Mouse (Mus musculus) kidney, adult 9 months (tissue): ENCODE data around the gene Arap2.
"Not testable (repeated sequence)": the region's sequence is repeated elsewhere in the genome, so short reads cannot be mapped to it uniquely, and the experiment has no call there.

Source experiments
- DNase-seq: peaks from one replicate; pipeline ENCODE4 v3.0.0; 2022

Arap2 gene

GRCm38 (mm10) chr5:62739451-62740415 is 26.2 kb downstream of the Arap2 start:
- DNase-seq: no peak

GRCm38 (mm10) chr5:62730573-62730972 is 35.4 kb downstream of the Arap2 start:
- not testable (repeated sequence) for DNase-seq

GRCm38 (mm10) chr5:62725551-62725950 is 40.4 kb downstream of the Arap2 start:
- DNase-seq: peak; percentile 85

DNA sequence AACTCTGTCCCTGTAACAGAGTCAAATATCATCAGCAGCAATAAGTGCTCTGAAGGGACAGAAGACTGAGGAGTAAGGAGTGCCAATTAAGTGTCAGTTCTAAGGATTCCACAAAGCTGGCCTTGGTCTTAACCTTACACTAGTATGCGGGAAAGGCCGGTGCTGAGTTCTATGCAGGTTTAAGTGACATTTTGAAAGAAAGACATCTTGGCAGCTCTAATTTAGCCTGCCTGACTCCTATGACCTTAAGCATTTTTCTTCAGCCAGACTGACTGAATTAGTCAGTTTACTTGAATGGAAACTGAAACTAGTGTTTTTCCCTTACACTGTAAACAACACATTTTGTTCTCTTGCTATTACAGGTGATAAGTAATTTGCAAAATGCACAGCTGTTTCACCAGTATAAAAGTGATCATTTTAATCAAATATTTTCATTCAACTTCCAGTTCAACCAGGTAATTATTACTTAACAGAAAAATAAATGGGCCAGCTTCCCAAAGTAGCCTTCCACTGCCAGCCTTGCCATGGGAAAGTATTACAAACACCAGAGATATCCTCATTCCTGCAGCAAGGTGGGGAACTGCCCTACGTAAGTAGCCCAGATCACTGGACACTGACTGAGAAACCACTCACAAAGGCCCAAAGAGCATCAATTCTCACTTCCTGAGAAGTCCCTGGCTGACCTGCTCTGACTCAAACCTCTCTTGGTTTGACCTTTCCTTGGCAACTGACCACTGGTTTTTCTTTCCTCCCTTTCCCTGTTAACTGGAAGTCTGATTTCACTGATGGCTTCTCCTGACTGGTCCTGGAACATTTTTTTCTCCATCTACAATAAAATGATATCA is 42.5 kb downstream of the Arap2 start:
- DNase-seq: peak; percentile 31

GRCm38 (mm10) chr5:62716468-62716867 is 49.5 kb downstream of the Arap2 start:
- no peak for DNase-seq

DNA sequence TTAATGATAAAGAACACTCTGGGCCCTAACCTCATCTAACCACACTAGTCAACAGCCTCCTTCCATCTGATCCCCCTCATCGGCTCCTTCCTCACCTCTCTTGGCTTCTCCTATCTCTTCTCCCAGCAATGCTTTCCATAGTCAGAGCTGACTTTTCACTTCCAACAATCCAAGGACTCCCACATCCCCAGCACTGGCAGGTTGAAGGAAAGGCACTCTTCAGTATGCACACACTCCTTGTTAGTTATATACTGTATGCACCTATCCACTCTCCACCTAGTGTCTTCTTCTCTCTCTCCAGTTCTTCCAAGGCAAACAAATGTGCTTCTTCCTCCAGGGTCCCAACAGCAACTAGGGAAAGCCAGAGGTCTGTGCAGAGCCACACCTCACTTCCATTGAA is 50.0 kb downstream of the Arap2 start:
- no peak for DNase-seq

- DNase-seq: no peak
Observed at GRCm38 (mm10) chr5:62715436-62715835, 50.5 kb downstream of the Arap2 start.

GRCm38 (mm10) chr5:62710955-62711354 is 55.0 kb downstream of the Arap2 start:
- DNase-seq: no peak

- peak; percentile 24 for DNase-seq
Observed at GRCm38 (mm10) chr5:62706900-62707299, 59.1 kb downstream of the Arap2 start.

- no peak for DNase-seq
Observed at GRCm38 (mm10) chr5:62689965-62690364, 76.0 kb downstream of the Arap2 start.

DNA sequence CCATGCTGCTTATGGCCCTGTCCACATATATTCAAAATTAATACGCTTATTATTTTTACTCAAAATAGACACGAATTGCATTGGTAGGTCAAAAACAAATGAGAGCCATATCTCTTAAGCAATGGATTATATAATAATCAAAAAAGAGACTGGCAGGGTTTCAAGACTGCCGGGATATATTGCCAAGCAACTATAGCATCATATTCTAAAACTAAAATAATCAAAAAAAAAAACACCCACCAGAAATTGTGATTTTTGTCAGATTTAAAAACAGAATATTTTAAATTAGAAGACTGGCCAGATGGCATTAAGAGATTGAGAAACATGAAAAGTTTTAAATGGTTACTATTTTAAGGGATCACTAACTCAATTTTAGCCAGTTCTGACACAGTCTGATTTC is 82.2 kb downstream of the Arap2 start:
- no peak for DNase-seq

- no peak for DNase-seq
Observed at GRCm38 (mm10) chr5:62683207-62683606, 82.8 kb downstream of the Arap2 start.

- no peak for DNase-seq
Observed at GRCm38 (mm10) chr5:62677390-62677789, 88.6 kb downstream of the Arap2 start.

GRCm38 (mm10) chr5:62672736-62673436 is 93.1 kb downstream of the Arap2 start:
- no peak for DNase-seq

DNA sequence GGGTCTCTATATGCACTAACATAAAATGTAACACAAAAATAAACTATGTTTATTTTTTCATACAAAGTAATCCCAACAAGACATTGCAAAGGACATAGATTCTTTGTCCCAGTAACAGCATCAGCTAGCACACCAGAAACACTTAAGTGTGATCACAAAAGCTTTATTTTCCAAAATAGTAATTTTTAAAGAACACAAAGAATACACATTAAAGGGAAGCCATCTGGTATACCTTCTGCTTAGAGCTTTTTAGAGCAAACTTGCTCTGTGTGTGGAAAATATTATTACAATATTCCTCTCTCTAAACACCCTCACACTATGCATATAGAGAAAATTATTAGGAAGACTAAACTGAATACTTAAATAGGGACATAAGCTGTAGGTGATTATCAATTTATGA is 100.6 kb downstream of the Arap2 start:
- no peak for DNase-seq

- no peak for DNase-seq
Observed at GRCm38 (mm10) chr5:62664847-62665246, 101.1 kb downstream of the Arap2 start.

DNA sequence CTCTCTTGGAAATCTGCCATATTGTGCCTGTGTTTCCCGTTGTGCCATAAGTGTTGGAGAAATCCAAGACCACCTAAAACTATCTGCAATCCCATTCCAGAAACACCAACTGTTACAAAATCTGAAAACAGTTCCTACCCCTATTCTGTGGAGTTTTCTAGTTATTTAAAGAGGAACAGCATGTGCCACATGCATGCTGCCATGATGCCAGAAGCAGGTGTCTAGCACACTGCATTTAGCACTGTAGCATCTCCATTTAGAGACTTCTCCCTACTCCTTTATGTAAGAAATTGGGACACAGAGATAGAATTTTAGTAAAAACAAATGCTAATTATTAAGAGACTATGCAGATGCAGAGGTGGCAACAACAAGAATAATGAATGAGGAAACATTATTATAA is 102.8 kb downstream of the Arap2 start:
- DNase-seq: no peak

GRCm38 (mm10) chr5:62653924-62654323 is 112.0 kb downstream of the Arap2 start:
- no peak for DNase-seq

DNA sequence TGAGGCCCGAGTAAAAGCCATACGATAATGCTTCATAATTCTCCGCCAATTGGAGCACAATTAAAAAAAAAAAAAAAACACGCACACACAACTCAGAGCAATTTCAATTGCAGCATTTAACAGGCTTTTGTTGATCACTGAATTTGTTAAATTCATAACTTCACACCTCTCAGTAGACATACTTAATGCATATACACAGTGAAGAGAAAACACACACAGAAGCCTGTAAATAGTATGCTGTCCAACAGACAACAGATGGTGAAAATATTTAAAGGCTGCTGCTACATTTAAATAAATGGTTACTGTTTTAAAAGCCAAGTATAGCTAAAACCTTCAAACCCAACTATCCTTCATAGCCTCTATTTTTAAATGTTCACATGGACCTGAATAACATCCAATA is 123.6 kb downstream of the Arap2 start:
- no peak for DNase-seq

DNA sequence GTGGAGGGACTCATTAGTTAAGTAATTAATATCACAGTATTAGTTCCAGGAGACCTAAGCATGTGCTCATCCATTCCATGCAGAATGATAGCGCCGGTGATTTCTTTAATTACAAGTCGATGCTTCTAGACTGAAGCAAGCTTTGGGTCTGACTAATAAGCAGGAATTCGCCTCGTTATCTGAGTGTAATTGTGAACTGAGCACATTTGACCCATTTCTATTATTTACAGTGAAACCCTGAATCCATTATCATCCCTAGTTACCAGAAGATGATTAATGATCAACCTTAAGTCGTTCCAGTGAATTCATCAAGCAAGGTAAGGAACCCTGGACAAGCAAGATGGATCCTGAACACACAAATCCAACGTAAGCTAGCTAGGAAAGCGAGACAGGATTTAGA is 125.5 kb downstream of the Arap2 start:
- peak; percentile 15 for DNase-seq

GRCm38 (mm10) chr5:62636341-62636740 is 129.6 kb downstream of the Arap2 start:
- no peak for DNase-seq

- DNase-seq: no peak
Observed at GRCm38 (mm10) chr5:62628901-62629300, 137.1 kb downstream of the Arap2 start.

DNA sequence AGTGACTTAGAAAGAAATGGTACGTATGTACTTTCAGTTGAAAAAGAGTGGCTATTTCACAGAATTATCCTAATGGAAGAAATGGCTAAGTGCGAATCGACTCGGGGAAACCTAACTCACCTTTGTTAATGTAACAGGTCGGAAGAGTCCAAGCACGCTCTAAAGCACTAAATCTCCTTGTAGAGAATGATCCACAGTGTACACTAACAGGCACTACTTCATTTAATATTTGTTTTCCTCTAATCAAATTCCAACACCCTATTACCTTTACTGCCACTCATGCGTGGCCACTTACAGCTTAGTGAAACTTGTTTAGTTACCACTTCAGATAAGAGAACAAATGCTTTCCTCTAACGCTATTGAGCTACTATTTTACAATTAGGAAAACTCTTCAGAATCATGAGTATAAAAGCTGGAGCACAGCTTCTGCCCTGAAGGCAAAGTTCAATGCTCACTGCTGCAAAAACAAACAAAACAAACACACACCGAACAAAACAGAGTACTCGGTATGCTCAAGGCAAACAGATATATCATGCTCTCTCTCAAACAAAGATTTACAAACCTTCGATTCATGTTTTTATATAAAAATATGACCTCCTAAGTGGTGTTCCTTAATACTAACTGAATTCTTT is 143.0 kb downstream of the Arap2 start:
- peak; percentile 46 for DNase-seq
